Mouse (Mus musculus) embryonic facial prominence, embryonic 14.5 days (tissue): ENCODE results near the gene Gm3604. TPM values are rescaled to one million over a fixed set of nuclear protein-coding genes. Genes with fewer than 3 reads are reported as not detected.
"Not testable (repeated sequence)": the region's sequence is repeated elsewhere in the genome, so short reads cannot be mapped to it uniquely, and the experiment has no call there.

ENCODE experiments used
- ATAC-seq: fragments of 200-750 bp; cut with Nextera tagmentation; 2 replicates; pipeline ENCODE4 v1.8.0; 2017; ENCODE audit warnings: low read depth, moderate number of reproducible peaks, moderate TSS enrichment
- DNase-seq: peaks from one replicate; pipeline ENCODE4 v3.0.0-alpha.2; 2015; ENCODE audit warnings: low spot score
- H3K27ac ChIP-seq: fragments of 300-500 bp; sonication (generic); replicated peaks from 2 replicates; pipeline ENCODE4 v1.5.1; 2014; ENCODE audit warnings: low read depth, mild to moderate bottlenecking, low read length, moderate library complexity
- H3K27me3 ChIP-seq: fragments of 300-500 bp; sonication (generic); replicated peaks from 2 replicates; pipeline ENCODE4 v1.6.1; 2014; ENCODE audit warnings: low read length; ENCODE audit not compliant: control insufficient read depth, insufficient read depth
- H3K36me3 ChIP-seq: fragments of 300-500 bp; sonication (generic); 2 replicates; pipeline ENCODE4 v1.6.1; 2014; ENCODE audit warnings: low read length, mixed read lengths; ENCODE audit not compliant: control insufficient read depth, insufficient read depth
- H3K4me1 ChIP-seq: fragments of 300-500 bp; sonication (generic); 2 replicates; pipeline ENCODE4 v1.6.1; 2014; ENCODE audit warnings: antibody characterized with exemption, low read length; ENCODE audit not compliant: control insufficient read depth, insufficient read depth
- H3K4me2 ChIP-seq: fragments of 300-500 bp; sonication (generic); 2 replicates; pipeline ENCODE4 v1.6.1; 2014; ENCODE audit warnings: low read depth, mild to moderate bottlenecking, low read length, moderate library complexity, mixed read lengths
- H3K4me3 ChIP-seq: fragments of 300-500 bp; sonication (generic); 2 replicates; pipeline ENCODE4 v1.5.1; 2014; ENCODE audit warnings: low read depth, mild to moderate bottlenecking, low read length
- H3K9ac ChIP-seq: fragments of 300-500 bp; sonication (generic); 2 replicates; pipeline ENCODE4 v1.6.1; 2014; ENCODE audit warnings: low read depth, mild to moderate bottlenecking, low read length, moderate library complexity, mixed read lengths
- H3K9me3 ChIP-seq: fragments of 300-500 bp; sonication (generic); 2 replicates; pipeline ENCODE4 v1.6.1; 2016; ENCODE audit warnings: low read length; ENCODE audit not compliant: control insufficient read depth
- WGBS: fragments of 180-500 bp; shearing (Covaris S2); extraction: QIAGEN DNeasy Blood & Tissue Kit; methylation state at CpG from one replicate; pipeline ENCODE4 v1.1.7; 2014; 5-methylcytosine and 5-hydroxymethylcytosine counted together
- microRNA-seq: library from miRNA; unstranded; fragments of <30 nt; microRNA quantifications from one replicate; pipeline ENCODE4, GENCODE M21; 2016; ENCODE audit warnings: borderline number of aligned reads
- polyA plus RNA-seq: library from polyadenylated mRNA; unstranded; fragments of >200 nt; fragmentation: Nextera tagmentation; extraction: Ambion mirVana; gene quantifications from 2 replicates; pipeline ENCODE4 v1.2.1, GENCODE M21; 2014

Gene Gm3604
- 4.0 and 4.8 TPM in 2 replicates for polyA plus RNA-seq

DNA sequence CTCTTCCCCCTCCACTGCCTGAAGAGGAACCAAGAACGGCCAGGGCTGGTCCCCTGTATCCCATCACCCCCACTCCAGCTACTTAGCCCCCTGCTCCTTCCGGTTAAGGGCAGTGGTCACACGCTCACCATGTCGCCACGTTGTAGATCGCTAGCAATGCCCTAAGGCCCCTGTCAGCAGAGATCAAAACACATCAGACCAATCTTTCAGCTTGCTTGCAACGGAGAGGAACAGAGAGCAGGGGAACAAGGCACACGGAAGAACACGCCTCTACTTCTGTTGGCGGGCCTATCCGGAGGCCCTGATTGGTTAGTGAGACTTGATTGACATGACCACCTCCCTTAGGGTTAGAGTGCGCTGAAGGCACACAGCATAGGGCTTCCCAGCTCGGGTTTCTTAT is at the start of gene Gm3604:
TSS of gene Gm3604 (minus strand) at position 226 of the 400 bp plus-strand sequence.
- H3K9me3 ChIP-seq, H3K27me3 ChIP-seq, H3K36me3 ChIP-seq, H3K4me1 ChIP-seq, H3K27ac ChIP-seq, ATAC-seq: not testable (repeated sequence)
- H3K4me2 ChIP-seq, result peak within 1 kb of the TSS; percentile 34
- peak within 1 kb of the TSS; percentile 40 for H3K4me3 ChIP-seq
- DNase-seq, result peak; percentile 60
- 5% methylated on average over 13 of the region's 13 CpGs for WGBS
- H3K9ac ChIP-seq, result peak within 1 kb of the TSS; percentile 54

DNA sequence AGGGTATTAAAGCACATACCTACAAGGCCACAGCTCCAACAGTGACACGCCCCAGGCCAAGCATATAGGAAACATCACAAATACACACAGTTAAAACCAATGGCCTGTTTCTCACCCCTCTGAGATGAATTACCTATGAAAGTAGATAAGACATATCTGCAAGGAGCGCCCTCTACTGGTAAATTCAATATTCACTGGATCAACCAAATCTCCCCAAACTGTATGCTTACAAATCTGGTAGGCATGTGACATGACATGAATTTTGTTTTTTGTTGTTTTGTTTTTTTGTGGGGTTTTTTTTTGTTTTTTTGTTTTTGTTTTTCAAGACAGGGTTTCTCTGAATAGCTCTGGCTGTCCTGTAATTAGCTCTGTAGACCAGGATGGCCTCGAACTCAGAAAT is 16.2 kb upstream of the Gm3604 start:
- H3K9ac ChIP-seq, H3K27ac ChIP-seq, H3K9me3 ChIP-seq, ATAC-seq, DNase-seq, H3K4me3 ChIP-seq, H3K27me3 ChIP-seq, H3K4me1 ChIP-seq, H3K4me2 ChIP-seq, H3K36me3 ChIP-seq: not testable (repeated sequence)
- WGBS, result 66% methylated on average over 3 of the region's 3 CpGs

DNA sequence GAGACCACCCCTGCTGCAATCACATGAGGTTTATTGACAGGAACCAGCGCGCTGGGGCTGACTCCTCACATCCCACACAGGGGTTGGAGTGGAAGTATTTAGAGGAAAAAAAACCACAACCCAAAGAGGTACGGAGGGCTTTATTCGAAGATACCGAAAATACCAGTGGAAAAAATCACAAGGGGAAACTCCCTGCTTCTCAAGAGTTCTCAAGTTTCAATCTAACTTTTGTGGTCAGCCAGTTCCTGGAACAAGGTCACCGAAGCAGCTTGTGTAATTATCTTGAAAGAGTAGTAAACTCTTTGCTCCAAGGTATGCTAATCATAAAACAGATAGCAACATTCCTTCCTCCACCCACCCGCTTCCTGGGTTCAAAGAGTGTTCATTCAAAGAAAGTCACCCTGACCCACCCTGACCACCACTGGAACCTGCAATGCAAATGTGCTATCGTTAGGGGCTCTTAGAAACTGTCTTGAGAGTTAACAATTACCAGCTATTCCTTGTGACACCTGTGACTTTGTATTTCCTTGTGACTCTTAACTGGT is 7.2 kb upstream of the Gm3604 start:
- not testable (repeated sequence) for H3K4me3 ChIP-seq, ATAC-seq, H3K4me2 ChIP-seq, H3K9me3 ChIP-seq, H3K9ac ChIP-seq, H3K36me3 ChIP-seq, H3K27me3 ChIP-seq, H3K4me1 ChIP-seq, DNase-seq, H3K27ac ChIP-seq
- 86% methylated on average over 8 of the region's 8 CpGs for WGBS

DNA sequence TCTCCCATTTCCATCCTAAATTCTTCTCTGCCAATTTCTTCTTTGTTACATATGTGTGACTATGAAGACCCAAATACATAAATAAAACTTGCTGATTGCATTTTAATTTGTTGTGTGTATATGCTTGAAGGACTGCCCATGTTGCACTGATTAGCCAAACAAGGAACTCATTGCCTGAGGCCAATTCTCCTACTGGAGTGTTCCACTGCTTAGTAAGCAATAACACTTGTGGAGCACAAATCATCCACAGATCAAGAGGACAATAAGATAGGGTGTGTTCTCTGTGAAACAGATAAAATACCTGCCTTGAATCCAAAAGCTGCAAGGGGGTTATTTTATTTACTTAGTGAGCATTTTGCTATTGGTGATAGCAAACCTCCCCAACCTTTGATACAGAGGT is 51.2 kb downstream of the Gm3604 start:
- no peaks in the 10 kb centered on the region for H3K4me1 ChIP-seq
- no peak overlapping the region for H3K4me2 ChIP-seq
- DNase-seq, result no peak
- no peak overlapping the region for H3K27ac ChIP-seq
- ATAC-seq, result no peak
- H3K9me3 ChIP-seq, result peaks cover 21% of the 10 kb centered on the region
- no peaks in the 10 kb centered on the region for H3K36me3 ChIP-seq
- no peak overlapping the region for H3K9ac ChIP-seq
- H3K27me3 ChIP-seq, result no peaks in the 10 kb centered on the region
- H3K4me3 ChIP-seq, result no peak overlapping the region

DNA sequence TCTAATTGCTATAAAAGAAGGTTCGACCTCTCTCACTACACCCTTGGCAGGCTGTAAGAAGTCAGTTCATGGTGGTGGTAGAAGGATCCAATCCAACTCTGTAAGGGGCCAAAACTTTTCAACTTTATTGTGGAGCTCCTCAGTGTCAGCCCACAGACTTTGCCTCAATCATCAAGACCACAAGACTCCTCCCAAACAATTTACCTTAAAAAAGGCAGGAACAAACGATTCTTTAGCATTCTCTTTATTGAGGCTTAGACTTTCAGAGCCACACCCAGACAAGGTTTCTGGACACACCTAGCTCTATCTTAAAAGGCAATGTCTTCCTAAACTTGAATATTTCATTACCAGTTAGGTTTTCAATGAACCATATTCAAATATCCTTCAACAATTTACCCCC is 51.6 kb downstream of the Gm3604 start:
- H3K9ac ChIP-seq, result no peak overlapping the region
- 65% methylated on average over 2 of the region's 2 CpGs for WGBS
- no peak overlapping the region for H3K27ac ChIP-seq
- ATAC-seq (no peak), DNase-seq (no peak)
- H3K4me1 ChIP-seq, result no peaks in the 10 kb centered on the region
- H3K4me3 ChIP-seq, result no peak overlapping the region
- no peaks in the 10 kb centered on the region for H3K27me3 ChIP-seq
- H3K4me2 ChIP-seq, result no peak overlapping the region
- peaks cover 21% of the 10 kb centered on the region for H3K9me3 ChIP-seq
- H3K36me3 ChIP-seq, result no peaks in the 10 kb centered on the region

Small RNA genes lying within 50 kb of the gene (microRNA-seq; reads per million reads assigned to microRNA genes)
- not detected for gene Gm25933

Other genes starting within 250 kb of the Gm3604 start
- gene Gm49359, start 83.7 kb upstream of the Gm3604 start, polyA plus RNA-seq, result 9.2 and 10.3 TPM in 2 replicates
- gene Zfp935, start 175.3 kb upstream of the Gm3604 start, polyA plus RNA-seq, result not detected in 2 replicates
- gene Zfp934, start 188.0 kb upstream of the Gm3604 start, polyA plus RNA-seq, result 14.5 and 18.0 TPM in 2 replicates
- gene 6720489N17Rik, start 241.0 kb upstream of the Gm3604 start, polyA plus RNA-seq, result 10.5 and 12.1 TPM in 2 replicates